Mouse (Mus musculus) cerebellum, adult 2 months (tissue): Measurements from ENCODE around the gene Tmem183a. TPM values are rescaled to one million over a fixed set of nuclear protein-coding genes. Genes with fewer than 3 reads are reported as not detected.
A peak's percentile ranks its signal among the peaks of the same experiment; 100 is the strongest.

Source experiments
- DNase-seq, 2 experiments: peaks; one replicate each; pipeline ENCODE4 v3.0.0; 2021
- H3K27ac ChIP-seq: fragments of 200-500 bp; 2 replicates; pipeline ENCODE4 v1.5.1; 2012; ENCODE audit warnings: low read length, control low read depth, inconsistent platforms; ENCODE audit not compliant: insufficient read depth
- H3K27me3 ChIP-seq: fragments of 200-500 bp; 2 replicates; pipeline ENCODE4 v1.6.1; 2012; ENCODE audit warnings: inconsistent platforms, mild to moderate bottlenecking, low read length, moderate library complexity; ENCODE audit not compliant: control insufficient read depth, insufficient read depth
- H3K4me1 ChIP-seq: fragments of 200-500 bp; 2 replicates; pipeline ENCODE4 v1.6.1; 2011; ENCODE audit warnings: low read length; ENCODE audit not compliant: control insufficient read depth, insufficient read depth
- H3K4me3 ChIP-seq: fragments of 200-500 bp; replicated peaks from 2 replicates; pipeline ENCODE3; 2011; ENCODE audit warnings: mild to moderate bottlenecking, low read depth, low read length, control low read depth; ENCODE audit not compliant: insufficient read depth
- CTCF ChIP-seq: fragments of 200-500 bp; IDR thresholded peaks from 2 replicates; pipeline ENCODE4 v1.5.1; 2011; ENCODE audit warnings: low read depth, mild to moderate bottlenecking, control low read depth, low read length, moderate library complexity, borderline replicate concordance; ENCODE audit not compliant: insufficient read depth
- POLR2A ChIP-seq: fragments of 200-500 bp; IDR thresholded peaks from 2 replicates; pipeline ENCODE4 v1.6.1; 2011; ENCODE audit warnings: low read length, control low read depth, borderline replicate concordance; ENCODE audit not compliant: insufficient read depth
- WGBS: fragments of 180-500 bp; shearing (Covaris S2); methylation state at CpG from one replicate; pipeline ENCODE4 v1.1.7; 2018; 5-methylcytosine and 5-hydroxymethylcytosine counted together
- polyA plus RNA-seq: library from polyadenylated mRNA; depleted of rRNA; stranded (reverse); fragments of >200 nt; gene quantifications from 2 replicates; pipeline ENCODE4 v1.2.3, GENCODE M21; 2012; rRNA removed

Gene Tmem183a
- polyA plus RNA-seq, 1 experiment = 66.2 TPM

- TF ChIP-seq CTCF (no peak), POLR2A (no peak)
Measured at GRCm38 (mm10) chr1:134310291-134310690, 51.5 kb downstream of the Tmem183a start.

GRCm38 (mm10) chr1:134307409-134307808 is 54.4 kb downstream of the Tmem183a start:
- no peaks in the 10 kb centered on the region for H3K27me3 ChIP-seq
- DNase-seq = no peak
- H3K4me3 ChIP-seq = no peak overlapping the region
- WGBS = 31% methylated on average over 10 of the region's 10 CpGs
- no peak overlapping the region for H3K27ac ChIP-seq
- H3K4me1 ChIP-seq = peaks cover 17% of the 10 kb centered on the region
- TF ChIP-seq POLR2A (no peak), CTCF (no peak)

More at GRCm38 (mm10) chr1:134310291-134310690, 51.5 kb downstream of the Tmem183a start:
- peak in 1 of 2 experiments; percentile 62 for DNase-seq
- no peaks in the 10 kb centered on the region for H3K27me3 ChIP-seq
- no peak overlapping the region for H3K4me3 ChIP-seq
- H3K4me1 ChIP-seq = peaks cover 13% of the 10 kb centered on the region
- WGBS = 25% methylated on average over 2 of the region's 2 CpGs
- no peak overlapping the region for H3K27ac ChIP-seq

GRCm38 (mm10) chr1:134304940-134305339 is 56.8 kb downstream of the Tmem183a start:
- Histone ChIP-seq H3K4me1 (peaks cover 15% of the 10 kb centered on the region), H3K27ac (no peak overlapping the region), H3K4me3 (no peak overlapping the region), H3K27me3 (no peaks in the 10 kb centered on the region)
- no peak for DNase-seq
- 91% methylated on average over 9 of the region's 9 CpGs for WGBS
- TF ChIP-seq POLR2A (no peak), CTCF (no peak)

- Histone ChIP-seq H3K4me1 (peaks cover 36% of the 10 kb centered on the region), H3K27ac (0 out of 2 replicates have a peak overlapping the region, but pooled peaks have one; percentile 24), H3K4me3 (no peak overlapping the region), H3K27me3 (no peaks in the 10 kb centered on the region)
- 30% methylated on average over 8 of the region's 8 CpGs for WGBS
- TF ChIP-seq POLR2A (no peak), CTCF (no peak)
- DNase-seq = peak in 1 of 2 experiments; percentile 45
Measured at GRCm38 (mm10) chr1:134302568-134303238, 59.1 kb downstream of the Tmem183a start.

- 11% methylated on average over 50 of the region's 59 CpGs for WGBS
- Histone ChIP-seq H3K27ac (peak overlapping the region; percentile 74), H3K27me3 (no peaks in the 10 kb centered on the region), H3K4me1 (peaks cover 41% of the 10 kb centered on the region), H3K4me3 (no peak overlapping the region)
- DNase-seq = peak; percentile 59 to 74
- TF ChIP-seq POLR2A (no peak), CTCF (no peak)
Measured at GRCm38 (mm10) chr1:134298636-134299411, 63.0 kb downstream of the Tmem183a start.

- Histone ChIP-seq H3K4me1 (peaks cover 33% of the 10 kb centered on the region), H3K27ac (peak overlapping the region; percentile 82), H3K4me3 (no peak overlapping the region), H3K27me3 (no peaks in the 10 kb centered on the region)
- WGBS = 13% methylated on average over 8 of the region's 8 CpGs
- TF ChIP-seq POLR2A (peak; percentile 18; the same call in 1 of the 2 replicates), CTCF (peak; percentile 6; the same call in 1 of the 2 replicates)
- DNase-seq = peak; percentile 93 to 97
Measured at GRCm38 (mm10) chr1:134297265-134297664, 64.5 kb downstream of the Tmem183a start.

Other genes starting within 250 kb of the Tmem183a start
- gene Chil1, start 179.8 kb downstream of the Tmem183a start, polyA plus RNA-seq = 19.8 and 24.2 TPM in 2 replicates
- 0.14 and 0.18 TPM in 2 replicates for gene Mybph, start 168.5 kb downstream of the Tmem183a start, polyA plus RNA-seq
- gene Adora1, start 126.5 kb downstream of the Tmem183a start, polyA plus RNA-seq = 154 and 160 TPM in 2 replicates
- gene Myog, start 72.0 kb downstream of the Tmem183a start, polyA plus RNA-seq = 0.06 TPM in 1 of 2 replicates, not detected in the other
- gene Ppfia4, start 29.1 kb downstream of the Tmem183a start, polyA plus RNA-seq = 192 and 220 TPM in 2 replicates
- gene 4933406M09Rik, start 24.0 kb upstream of the Tmem183a start, polyA plus RNA-seq = not detected in 2 replicates
- 22.3 and 23.0 TPM in 2 replicates for gene Cyb5r1, start 43.6 kb upstream of the Tmem183a start, polyA plus RNA-seq
- 68.1 and 70.2 TPM in 2 replicates for gene Adipor1, start 53.4 kb upstream of the Tmem183a start, polyA plus RNA-seq
- 29.8 and 30.7 TPM in 2 replicates for gene Klhl12, start 93.6 kb upstream of the Tmem183a start, polyA plus RNA-seq
- 33.5 and 33.9 TPM in 2 replicates for gene Rabif, start 132.7 kb upstream of the Tmem183a start, polyA plus RNA-seq
- gene Mgat4e, start 187.7 kb upstream of the Tmem183a start, polyA plus RNA-seq = 0.13 TPM in 1 of 2 replicates, not detected in the other
- 20.5 and 22.9 TPM in 2 replicates for gene Kdm5b, start 198.2 kb upstream of the Tmem183a start, polyA plus RNA-seq